9 mouse cellular contexts compared by ENCODE assay signal in the genomic region with DNA sequence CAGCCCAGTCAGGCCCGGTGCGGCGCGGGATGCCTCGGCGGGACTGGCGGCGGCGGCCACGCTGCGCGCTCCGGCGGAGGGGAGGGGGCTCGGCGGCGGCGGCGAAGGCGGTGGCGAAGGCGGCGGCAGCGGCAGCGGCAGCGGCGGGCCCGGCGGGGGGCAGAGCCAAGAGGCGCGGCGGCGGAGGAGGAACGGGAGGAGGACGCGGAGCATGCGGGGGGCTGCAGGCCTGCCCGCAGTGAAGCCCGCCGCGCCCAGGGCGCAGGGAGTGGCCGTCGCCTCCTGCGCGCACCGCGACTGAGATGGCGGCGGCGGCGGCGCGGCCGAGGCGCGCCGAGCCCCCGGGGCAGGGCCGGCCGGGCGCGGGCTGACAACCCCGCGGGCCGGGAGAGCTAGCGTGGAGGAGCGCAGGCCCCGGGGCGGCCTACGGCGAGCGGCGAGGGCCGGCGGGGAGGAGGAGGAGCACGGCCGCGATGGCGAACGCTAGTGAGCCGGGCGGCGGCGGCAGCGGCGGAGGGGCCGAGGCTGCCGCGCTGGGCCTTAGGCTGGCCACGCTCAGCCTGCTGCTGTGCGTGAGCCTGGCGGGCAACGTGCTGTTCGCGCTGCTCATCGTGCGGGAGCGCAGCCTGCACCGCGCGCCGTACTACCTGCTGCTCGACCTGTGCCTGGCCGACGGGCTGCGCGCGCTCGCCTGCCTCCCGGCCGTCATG. TPM values are rescaled to one million over a fixed set of nuclear protein-coding genes. Genes with fewer than 3 reads are reported as not detected.
DNase-seq lines count a peak whose midpoint lies in the region; ATAC-seq lines count a peak whose summit lies in the region.
"Had no signal": no experiment of that assay in that cellular context is flagged by ENCODE, and none has a peak within 500 bp of the region (broad histone marks: within the 10 kb centered on the region; RNA-seq: fewer than 3 reads in every experiment).

TSS of gene Gpr27 (plus strand) at position 474 of the 710 bp plus-strand sequence.

- WGBS in embryonic facial prominence, embryonic 11.5 days: 0% methylated on average over 65 of the region's 112 CpGs
- WGBS in midbrain, embryonic 14.5 days: under 1% methylated on average over 92 of the region's 112 CpGs

- H3K9ac ChIP-seq in embryonic facial prominence, embryonic 11.5 days (replicated peaks; ENCODE audit: low read length): peak within 1 kb of the TSS; percentile 84
- H3K9ac ChIP-seq in midbrain, embryonic 14.5 days (replicated peaks; ENCODE audit: low read length): peak within 1 kb of the TSS; percentile 82

- no peaks in the 10 kb centered on the region for H3K9me3 ChIP-seq in embryonic facial prominence, embryonic 11.5 days (replicated peaks; ENCODE audit: control insufficient read depth, low read length)
- H3K9me3 ChIP-seq in midbrain, embryonic 14.5 days (ENCODE audit: control insufficient read depth, low read length): no peaks in the 10 kb centered on the region

- ATAC-seq in embryonic facial prominence, embryonic 11.5 days (replicated peaks; ENCODE audit: insufficient number of reproducible peaks, low FRiP score, low TSS enrichment, low read depth): peak; percentile 81
- peak; percentile 79 for ATAC-seq in midbrain, embryonic 14.5 days (ENCODE audit: low FRiP score, low TSS enrichment)

- H3K27ac ChIP-seq in embryonic facial prominence, embryonic 11.5 days (replicated peaks; ENCODE audit: low read depth, low read length): no peak within 1 kb of the TSS
- peak within 1 kb of the TSS; percentile 92 for H3K27ac ChIP-seq in midbrain, embryonic 14.5 days (replicated peaks; ENCODE audit: low read depth, low read length)
- H3K27ac ChIP-seq: macrophage had no signal

- H3K36me3 ChIP-seq in embryonic facial prominence, embryonic 11.5 days (replicated peaks; ENCODE audit: control insufficient read depth, insufficient read depth, low read depth, low read length): no peaks in the 10 kb centered on the region
- no peaks in the 10 kb centered on the region for H3K36me3 ChIP-seq in midbrain, embryonic 14.5 days (ENCODE audit: control insufficient read depth, insufficient read depth, low read length)

- intact Hi-C loops in heart, postnatal 25 days (cut with DNase I): no loop called here
- intact Hi-C loops in heart, postnatal 10 days (cut with DNase I): no loop called here

- peak; percentile 76 for DNase-seq in heart, adult 11 months
- DNase-seq in heart, postnatal 25 days (ENCODE audit: low spot score): no peak
- DNase-seq in adrenal gland, postnatal 10 days: peak; percentile 38
- peak; percentile 60 for DNase-seq in embryonic facial prominence, embryonic 11.5 days (ENCODE audit: low spot score)
- peak; percentile 18 to 31 for DNase-seq in heart, postnatal 10 days
- DNase-seq in left cerebral cortex, adult 8-10 months (ENCODE audit: low spot score in 2 of 2): peak; percentile 27 to 55
- DNase-seq in midbrain, embryonic 14.5 days: peak; percentile 77
- DNase-seq in testis, postnatal 14 days (ENCODE audit: low spot score): peak; percentile 31

- H3K27me3 ChIP-seq in embryonic facial prominence, embryonic 11.5 days (ENCODE audit: control insufficient read depth, insufficient read depth, low read length): peaks cover 33% of the 10 kb centered on the region
- peaks cover 23% of the 10 kb centered on the region; the same call in 1 of the 2 replicates for H3K27me3 ChIP-seq in midbrain, embryonic 14.5 days (ENCODE audit: control insufficient read depth, insufficient read depth, low read length)

- peak within 1 kb of the TSS; percentile 84 for H3K4me3 ChIP-seq in embryonic facial prominence, embryonic 11.5 days (ENCODE audit: low read depth, low read length)
- peak within 1 kb of the TSS; percentile 65 for H3K4me3 ChIP-seq in midbrain, embryonic 14.5 days (replicated peaks; ENCODE audit: low read depth, low read length)

- H3K4me1 ChIP-seq in embryonic facial prominence, embryonic 11.5 days (ENCODE audit: control insufficient read depth, insufficient read depth, low read length): peaks cover 3% of the 10 kb centered on the region; the same call in 1 of the 2 replicates
- peaks cover 12% of the 10 kb centered on the region; the same call in 1 of the 2 replicates for H3K4me1 ChIP-seq in midbrain, embryonic 14.5 days (ENCODE audit: control insufficient read depth, insufficient read depth, low read length)

- peak within 1 kb of the TSS; percentile 99 for H3K4me2 ChIP-seq in embryonic facial prominence, embryonic 11.5 days (ENCODE audit: low read depth, low read length)
- peak within 1 kb of the TSS; percentile 86 for H3K4me2 ChIP-seq in midbrain, embryonic 14.5 days (ENCODE audit: low read length)

RNA-seq across cellular contexts. Expression of gene Gpr27, which starts in this region (rescaled TPM):
- 1 to 10 TPM; 3.9 to 4.4 TPM for total RNA-seq in heart, postnatal 25 days (2021)
- 1 to 10 TPM; 3.7 to 4.6 TPM for total RNA-seq in adrenal gland, postnatal 10 days (2021)
- polyA plus RNA-seq in embryonic facial prominence, embryonic 11.5 days (2014; fragmentation: Nextera tagmentation; extraction: Ambion mirVana): 2.8 and 4.6 TPM in 2 replicates
- 1 to 10 TPM; 3.1 to 4.7 TPM for total RNA-seq in heart, postnatal 10 days (2021)
- total RNA-seq in left cerebral cortex, adult 8-10 months (2022): 10 to 100 TPM; 37.6 to 42.5 (median 40.0) TPM
- 23.6 and 24.4 TPM in 2 replicates for polyA plus RNA-seq in midbrain, embryonic 14.5 days (2014; fragmentation: Nextera tagmentation; extraction: Ambion mirVana)
- polyA plus RNA-seq: macrophage had no signal

Comparison
In these comparisons a context has a peak if more than half of its experiments do, and no peak if none do; other contexts are left out.
1. RNA of gene Gpr27 (total RNA-seq): 37.6 to 42.5 TPM in left cerebral cortex, adult 8-10 months; 3.1 to 4.7 TPM in heart, postnatal 10 days, 3.7 to 4.6 TPM in adrenal gland, postnatal 10 days and 3.9 to 4.4 TPM in heart, postnatal 25 days; every median in the first group is over 4 times any median in the second.